Mouse (Mus musculus): ENCODE results near the gene Nlrp1b. TPM values are rescaled to one million over a fixed set of nuclear protein-coding genes. Genes with fewer than 3 reads are reported as not detected.

Nlrp1b gene
- 0.16 TPM for polyA plus RNA-seq (2014; fragmentation: Illumina TruSeq; extraction: RNeasy Lipid Tissue Mini Kit (QIAGEN cat#74804); ENCODE audit: low read depth, low replicate concordance)

GRCm38 (mm10) chr11:71230684-71231480 is at the start of gene Nlrp1b:
Gene Nlrp1b, minus strand, starts transcription at chr11:71230733.

GRCm38 (mm10) chr11:71144661-71145060 is 85.9 kb downstream of the Nlrp1b start, which contains the start of gene Nlrp1a:
Gene Nlrp1a, minus strand, starts transcription at chr11:71144704.

Other genes starting within 250 kb of the Nlrp1b start
- 218 TPM for gene C1qbp, start 247.7 kb downstream of the Nlrp1b start, polyA plus RNA-seq (2014; fragmentation: Illumina TruSeq; extraction: RNeasy Lipid Tissue Mini Kit (QIAGEN cat#74804); ENCODE audit: low read depth, low replicate concordance)
- 10.2 TPM for gene Dhx33, start 226.3 kb downstream of the Nlrp1b start, polyA plus RNA-seq (2014; fragmentation: Illumina TruSeq; extraction: RNeasy Lipid Tissue Mini Kit (QIAGEN cat#74804); ENCODE audit: low read depth, low replicate concordance)
- 32.6 TPM for gene Mis12, start 211.1 kb downstream of the Nlrp1b start, polyA plus RNA-seq (2014; fragmentation: Illumina TruSeq; extraction: RNeasy Lipid Tissue Mini Kit (QIAGEN cat#74804); ENCODE audit: low read depth, low replicate concordance)
- 78.4 TPM for gene Derl2, start 210.9 kb downstream of the Nlrp1b start, polyA plus RNA-seq (2014; fragmentation: Illumina TruSeq; extraction: RNeasy Lipid Tissue Mini Kit (QIAGEN cat#74804); ENCODE audit: low read depth, low replicate concordance)
- not detected for gene 6330403K07Rik, start 197.2 kb downstream of the Nlrp1b start, polyA plus RNA-seq (2014; fragmentation: Illumina TruSeq; extraction: RNeasy Lipid Tissue Mini Kit (QIAGEN cat#74804); ENCODE audit: low read depth, low replicate concordance)
- gene Nlrp1a, start 86.0 kb downstream of the Nlrp1b start, polyA plus RNA-seq (2014; fragmentation: Illumina TruSeq; extraction: RNeasy Lipid Tissue Mini Kit (QIAGEN cat#74804); ENCODE audit: low read depth, low replicate concordance), result not detected

Data from kidney, adult 10 weeks (tissue).